Mouse (Mus musculus) ES-Bruce4 (cell line): ENCODE measurements around the gene L2hgdh. TPM values are rescaled to one million over a fixed set of nuclear protein-coding genes. Genes with fewer than 3 reads are reported as not detected.
A peak's percentile ranks its signal among the peaks of the same experiment; 100 is the strongest.

Experiments used
- H3K27ac ChIP-seq: 2 replicates; pipeline ENCODE4 v1.5.1; 2012; ENCODE audit warnings: low read length, inconsistent platforms; ENCODE audit not compliant: insufficient read depth
- H3K27me3 ChIP-seq: 2 replicates; pipeline ENCODE4 v1.6.1; 2012; ENCODE audit warnings: mild to moderate bottlenecking, low read length, inconsistent platforms; ENCODE audit not compliant: control insufficient read depth, poor library complexity, insufficient read depth, severe bottlenecking
- H3K36me3 ChIP-seq: 2 replicates; pipeline ENCODE4 v1.6.1; 2012; ENCODE audit warnings: inconsistent platforms, mild to moderate bottlenecking, low read length, moderate library complexity; ENCODE audit not compliant: control insufficient read depth, poor library complexity, insufficient read depth, severe bottlenecking
- H3K4me1 ChIP-seq: one replicate; pipeline ENCODE4 v1.8.1; 2011; ENCODE audit warnings: low read length; ENCODE audit not compliant: control insufficient read depth, insufficient read depth
- H3K4me3 ChIP-seq: 2 replicates; pipeline ENCODE4 v1.5.1; 2011; ENCODE audit warnings: low read depth, mild to moderate bottlenecking, low read length
- H3K9ac ChIP-seq: 2 replicates; pipeline ENCODE4 v1.6.1; 2012; ENCODE audit warnings: low read depth, mild to moderate bottlenecking, inconsistent platforms; ENCODE audit not compliant: poor library complexity, severe bottlenecking
- H3K9me3 ChIP-seq: replicated peaks from 2 replicates; pipeline ENCODE4 v1.6.1; 2012; ENCODE audit warnings: mild to moderate bottlenecking, low read length, inconsistent platforms; ENCODE audit not compliant: control insufficient read depth, poor library complexity, insufficient read depth, severe bottlenecking
- CTCF ChIP-seq: IDR thresholded peaks from one replicate; pipeline ENCODE4 v1.8.1; 2011; ENCODE audit warnings: low read depth, low read length
- EP300 ChIP-seq: IDR thresholded peaks from 2 replicates; pipeline ENCODE4 v1.6.1; 2011; ENCODE audit warnings: low read depth, low read length; ENCODE audit not compliant: insufficient read depth
- POLR2A ChIP-seq: IDR thresholded peaks from one replicate; pipeline ENCODE4 v1.8.1; 2011; ENCODE audit warnings: low read length; ENCODE audit not compliant: insufficient read depth
- polyA plus RNA-seq: library from polyadenylated mRNA; stranded (reverse); fragments of >200 nt; gene quantifications from 2 replicates; pipeline ENCODE4 v1.2.4, GENCODE M21; 2011; ENCODE audit warnings: low read depth; ENCODE audit not compliant: missing spikeins, insufficient read depth, insufficient read length

Gene L2hgdh
- polyA plus RNA-seq, 1 experiment = 25.6 TPM

DNA sequence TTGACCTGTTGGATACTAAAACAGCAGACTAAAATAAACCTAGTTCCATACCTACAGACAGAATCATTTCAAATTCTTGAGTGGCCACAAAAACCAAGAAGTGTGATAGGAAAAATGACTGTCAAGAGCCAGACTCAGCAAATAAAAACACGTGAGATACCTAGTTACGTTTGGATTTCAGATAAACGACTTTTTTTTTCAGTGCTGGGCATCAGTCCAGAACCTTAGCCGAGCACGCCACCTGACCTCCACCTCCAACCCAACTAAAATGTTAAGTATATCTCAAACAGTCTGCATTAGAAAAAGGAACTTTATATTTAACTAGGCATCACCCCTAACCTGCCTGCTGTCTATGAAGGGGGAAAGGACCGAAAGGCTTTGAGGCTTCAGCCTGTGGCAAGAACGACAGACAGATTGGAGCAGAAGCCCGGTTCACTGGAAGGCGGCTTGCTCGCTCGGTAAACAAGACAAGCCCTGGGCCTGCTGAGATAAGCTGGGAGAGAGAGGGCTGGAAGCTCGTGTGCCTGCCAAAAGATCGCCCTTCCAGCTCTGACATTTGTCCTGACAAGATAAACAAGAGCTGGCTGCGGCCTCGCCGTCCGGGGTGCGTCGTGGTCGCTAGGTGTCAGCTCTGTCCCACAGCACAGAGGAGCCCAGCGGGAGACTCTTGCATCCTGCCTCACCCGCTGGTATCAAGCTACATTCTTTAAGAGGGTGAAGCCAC lies 32.9 kb upstream of the L2hgdh start:
- Histone ChIP-seq H3K4me1 (no peaks in the 10 kb centered on the region), H3K27ac (no peak overlapping the region), H3K4me3 (no peak overlapping the region), H3K9ac (no peak overlapping the region; the same call in 1 of the 2 replicates), H3K36me3 (no peaks in the 10 kb centered on the region), H3K9me3 (no peaks in the 10 kb centered on the region), H3K27me3 (no peaks in the 10 kb centered on the region)
- TF ChIP-seq EP300 (peak; percentile 70; the same call in 1 of the 2 replicates), CTCF (peak; percentile 77), POLR2A (no peak)

DNA sequence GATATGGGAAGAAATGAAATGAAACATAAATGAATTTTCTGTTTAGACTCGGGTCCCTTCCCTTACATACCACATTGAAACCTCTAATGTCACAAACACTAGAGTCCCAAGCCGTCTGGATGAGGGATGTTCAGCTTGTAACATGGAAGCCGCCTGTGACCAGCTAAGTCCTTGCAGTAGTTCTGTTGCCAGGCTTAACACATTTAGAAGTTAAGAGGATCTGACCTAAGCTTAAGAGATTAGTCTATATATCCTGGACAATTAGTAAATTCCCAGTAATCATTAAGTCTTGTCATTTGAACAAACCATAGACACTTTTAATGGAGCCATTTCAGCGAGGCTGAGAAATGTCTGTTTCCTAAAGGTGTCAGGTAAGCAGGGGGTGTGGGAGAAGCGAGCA lies 31.3 kb upstream of the L2hgdh start:
- Histone ChIP-seq H3K4me1 (no peaks in the 10 kb centered on the region), H3K36me3 (no peaks in the 10 kb centered on the region), H3K9me3 (no peaks in the 10 kb centered on the region), H3K4me3 (no peak overlapping the region), H3K27ac (no peak overlapping the region), H3K27me3 (no peaks in the 10 kb centered on the region), H3K9ac (no peak overlapping the region)
- TF ChIP-seq CTCF = no peak
- no peak for TF ChIP-seq EP300
- TF ChIP-seq POLR2A = no peak

DNA sequence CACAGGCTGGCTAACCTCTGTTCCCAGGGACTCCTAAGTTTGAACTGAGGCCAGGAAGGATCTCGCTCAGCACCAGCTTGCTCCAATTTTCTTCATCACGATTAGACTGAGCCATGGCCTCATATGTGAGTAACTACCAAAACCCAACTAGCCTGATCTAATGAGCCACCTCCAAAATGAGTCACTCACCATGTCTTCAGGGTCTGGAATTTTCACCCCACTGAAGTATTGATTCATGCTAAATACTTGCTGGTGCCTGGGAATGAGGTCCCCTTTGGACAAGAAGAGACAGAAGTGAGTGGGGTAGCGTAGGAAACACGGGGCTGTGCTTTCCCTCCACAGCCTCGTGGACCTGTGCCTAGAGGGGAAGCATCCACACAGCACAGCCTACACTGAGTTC lies 29.3 kb upstream of the L2hgdh start:
- H3K9me3 ChIP-seq = no peaks in the 10 kb centered on the region
- H3K27me3 ChIP-seq = no peaks in the 10 kb centered on the region
- H3K27ac ChIP-seq = no peak overlapping the region
- no peaks in the 10 kb centered on the region for H3K4me1 ChIP-seq
- no peaks in the 10 kb centered on the region for H3K36me3 ChIP-seq
- no peak overlapping the region for H3K4me3 ChIP-seq
- H3K9ac ChIP-seq = no peak overlapping the region
- TF ChIP-seq EP300 (no peak), CTCF (no peak), POLR2A (no peak)

DNA sequence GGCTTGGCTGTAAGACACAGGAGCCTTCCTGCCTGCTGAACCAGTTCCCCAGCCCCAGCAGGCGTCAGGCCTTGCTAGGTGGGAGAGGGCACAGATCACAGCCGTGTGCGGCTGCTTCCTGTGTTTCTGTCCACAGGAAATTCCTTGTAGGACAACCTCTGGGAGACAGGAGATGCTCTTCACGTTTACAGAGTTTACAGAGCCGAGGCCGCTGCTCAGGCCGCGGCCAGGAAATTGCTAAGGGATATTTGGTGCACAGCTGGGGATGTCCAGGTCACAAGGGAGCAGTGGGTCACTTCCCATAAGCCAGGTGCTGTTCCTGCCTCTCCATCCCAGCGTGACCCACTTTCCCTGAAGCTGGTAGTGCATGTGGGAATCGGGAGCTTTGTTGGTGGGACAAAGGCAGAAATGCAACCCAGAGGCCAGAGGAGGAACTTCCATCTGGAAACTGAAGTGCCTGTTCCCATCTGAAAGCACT lies 27.2 kb upstream of the L2hgdh start:
- Histone ChIP-seq H3K4me1 (no peaks in the 10 kb centered on the region), H3K27me3 (no peaks in the 10 kb centered on the region), H3K27ac (no peak overlapping the region), H3K9ac (no peak overlapping the region), H3K9me3 (no peaks in the 10 kb centered on the region), H3K36me3 (no peaks in the 10 kb centered on the region), H3K4me3 (no peak overlapping the region)
- TF ChIP-seq CTCF (no peak), POLR2A (no peak), EP300 (no peak)

DNA sequence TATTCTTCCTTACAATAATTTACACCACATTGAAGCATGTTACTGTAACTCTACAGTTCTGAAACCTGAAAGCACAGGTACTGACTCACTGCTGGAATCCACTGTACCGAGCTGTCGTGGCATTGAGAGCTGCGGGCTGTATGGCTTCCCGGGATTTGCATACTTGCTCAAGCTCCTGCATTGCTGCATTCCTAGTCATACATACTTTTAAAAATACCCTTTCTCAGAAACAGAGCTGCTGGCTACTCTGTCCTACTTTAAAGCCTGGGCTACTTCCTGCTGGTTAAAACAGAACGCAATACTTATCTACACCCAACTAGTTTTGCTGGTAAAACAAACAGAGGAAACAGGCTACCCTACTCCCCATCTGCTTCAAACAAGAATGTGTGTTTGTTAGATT lies 19.5 kb upstream of the L2hgdh start:
- Histone ChIP-seq H3K27ac (no peak overlapping the region), H3K9ac (no peak overlapping the region), H3K4me3 (no peak overlapping the region), H3K36me3 (no peaks in the 10 kb centered on the region), H3K4me1 (no peaks in the 10 kb centered on the region), H3K9me3 (no peaks in the 10 kb centered on the region), H3K27me3 (no peaks in the 10 kb centered on the region)
- TF ChIP-seq EP300 (no peak), POLR2A (no peak), CTCF (no peak)

DNA sequence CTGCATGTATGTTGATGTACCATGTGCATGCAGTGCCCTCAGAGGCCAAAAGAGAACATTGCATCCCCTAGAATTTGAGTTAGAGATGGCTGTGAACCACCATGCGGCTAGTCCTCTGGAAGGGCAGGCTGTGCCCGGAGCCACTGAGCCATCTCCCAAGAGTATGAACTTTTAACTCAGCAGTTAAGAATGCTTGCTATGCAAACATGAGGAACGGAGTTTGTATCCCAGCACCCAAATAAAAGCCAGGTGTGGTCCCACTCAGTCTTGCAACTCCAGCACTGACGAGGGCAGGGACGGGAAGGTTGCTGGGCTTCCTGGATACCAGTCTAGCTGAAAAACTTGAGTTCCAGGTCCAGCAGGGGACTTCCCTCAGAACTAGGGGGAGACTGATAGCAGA lies 17.3 kb upstream of the L2hgdh start:
- no peaks in the 10 kb centered on the region for H3K4me1 ChIP-seq
- TF ChIP-seq POLR2A (no peak), CTCF (no peak), EP300 (no peak)
- no peaks in the 10 kb centered on the region for H3K9me3 ChIP-seq
- no peaks in the 10 kb centered on the region for H3K27me3 ChIP-seq
- no peaks in the 10 kb centered on the region for H3K36me3 ChIP-seq
- H3K9ac ChIP-seq = no peak overlapping the region
- no peak overlapping the region for H3K27ac ChIP-seq
- H3K4me3 ChIP-seq = no peak overlapping the region
